Mouse (Mus musculus) olfactory bulb, adult 2 months (tissue): ENCODE data around the gene Supv3l1.

Experiments
- CTCF ChIP-seq: fragments of 200-500 bp; IDR thresholded peaks from 2 replicates; pipeline ENCODE4 v1.5.1; 2012; ENCODE audit warnings: low read depth, mild to moderate bottlenecking, low read length, moderate library complexity; ENCODE audit not compliant: insufficient read depth
- POLR2A ChIP-seq: fragments of 200-500 bp; IDR thresholded peaks from 2 replicates; pipeline ENCODE4 v1.6.1; 2012; ENCODE audit warnings: mild to moderate bottlenecking, low read depth, low read length, moderate library complexity; ENCODE audit not compliant: insufficient read depth

DNA sequence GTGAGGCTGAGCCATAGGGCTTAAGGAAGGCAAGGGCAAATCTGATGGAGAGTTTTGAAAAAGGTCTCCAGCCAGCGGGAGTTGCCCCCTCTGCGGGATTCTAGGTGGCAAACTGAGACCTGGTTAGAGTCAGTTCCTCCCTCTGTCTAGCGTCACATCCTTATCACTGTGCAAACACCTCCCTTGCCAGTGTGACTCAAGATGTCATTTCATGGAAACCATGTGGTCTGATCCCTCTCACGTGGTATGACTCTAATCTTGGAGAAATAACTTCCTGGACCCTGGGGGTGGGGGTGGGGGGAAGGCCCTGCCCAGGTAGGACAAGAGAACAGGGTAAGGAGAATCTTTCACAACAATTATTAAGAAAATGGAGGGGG, 35.9 kb downstream of the Supv3l1 start:
- TF ChIP-seq POLR2A (no peak), CTCF (no peak)
